Mouse (Mus musculus) liver, embryonic 11.5 days (tissue): ENCODE data around the gene Sun1. TPM values are rescaled to one million over a fixed set of nuclear protein-coding genes. Genes with fewer than 3 reads are reported as not detected.
A peak's percentile ranks its signal among the peaks of the same experiment; 100 is the strongest.

Source experiments
- ATAC-seq: fragments of 200-750 bp; cut with Nextera tagmentation; replicated peaks from 2 replicates; pipeline ENCODE4 v1.8.0; 2017; ENCODE audit warnings: moderate number of reproducible peaks, mild to moderate bottlenecking, moderate TSS enrichment, moderate library complexity; ENCODE audit not compliant: low FRiP score
- DNase-seq: peaks from one replicate; pipeline ENCODE4 v3.0.0-alpha.2; 2017; ENCODE audit warnings: low spot score
- H3K27ac ChIP-seq: fragments of 300-500 bp; sonication (generic); 2 replicates; pipeline ENCODE4 v1.5.1; 2014; ENCODE audit warnings: mild to moderate bottlenecking, low read depth, low read length, control low read depth
- H3K27me3 ChIP-seq: fragments of 300-500 bp; sonication (generic); replicated peaks from 2 replicates; pipeline ENCODE4 v1.6.1; 2014; ENCODE audit warnings: low read length, mixed read lengths; ENCODE audit not compliant: control insufficient read depth, insufficient read depth
- H3K36me3 ChIP-seq: fragments of 300-500 bp; sonication (generic); 2 replicates; pipeline ENCODE4 v1.6.1; 2014; ENCODE audit warnings: mild to moderate bottlenecking, low read length, moderate library complexity, mixed read lengths; ENCODE audit not compliant: control insufficient read depth, insufficient read depth
- H3K4me1 ChIP-seq: fragments of 300-500 bp; sonication (generic); replicated peaks from 2 replicates; pipeline ENCODE4 v1.6.1; 2014; ENCODE audit warnings: low read length, mixed read lengths; ENCODE audit not compliant: control insufficient read depth, insufficient read depth
- H3K4me2 ChIP-seq: fragments of 300-500 bp; sonication (generic); 2 replicates; pipeline ENCODE4 v1.6.1; 2014; ENCODE audit warnings: mild to moderate bottlenecking, control low read depth, moderate library complexity
- H3K4me3 ChIP-seq: fragments of 300-500 bp; sonication (generic); 2 replicates; pipeline ENCODE4 v1.5.1; 2014; ENCODE audit warnings: low read depth, low read length, control low read depth
- H3K9ac ChIP-seq: fragments of 300-500 bp; sonication (generic); 2 replicates; pipeline ENCODE4 v1.6.1; 2014; ENCODE audit warnings: low read depth, low read length, control low read depth
- H3K9me3 ChIP-seq: fragments of 300-500 bp; sonication (generic); 2 replicates; pipeline ENCODE4 v1.6.1; 2016; ENCODE audit warnings: low read length, inconsistent platforms, mixed read lengths; ENCODE audit not compliant: control insufficient read depth
- WGBS: fragments of 180-500 bp; shearing (Covaris S2); extraction: QIAGEN DNeasy Blood & Tissue Kit; methylation state at CpG from one replicate; pipeline ENCODE4 v1.1.7; 2014; 5-methylcytosine and 5-hydroxymethylcytosine counted together
- polyA plus RNA-seq: library from polyadenylated mRNA; unstranded; fragments of >200 nt; fragmentation: Nextera tagmentation; extraction: Ambion mirVana; gene quantifications from 2 replicates; pipeline ENCODE4 v1.2.1, GENCODE M21; 2014

The Sun1 gene
- polyA plus RNA-seq, 1 experiment from 2014 or later, result 46.0 TPM

DNA sequence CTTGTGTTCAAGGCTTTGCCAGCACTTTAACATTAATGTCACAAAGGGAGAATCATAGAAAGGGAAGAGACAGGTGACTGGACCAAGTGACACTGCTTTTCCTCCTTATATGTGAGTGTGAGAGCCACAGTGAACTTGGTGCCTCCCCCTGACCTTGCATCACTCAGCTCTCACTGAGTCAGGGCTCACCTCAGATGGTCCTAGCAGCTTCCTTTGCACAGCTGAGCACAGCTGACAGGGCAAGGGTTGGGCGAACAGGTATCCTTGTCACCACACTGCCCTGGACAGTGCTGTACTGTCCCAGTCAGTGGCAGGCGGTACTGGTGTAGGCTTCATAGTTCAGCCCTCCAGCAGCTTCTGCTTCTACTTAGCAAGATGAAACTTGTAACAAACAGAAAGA lies 27.2 kb downstream of the Sun1 start:
- Histone ChIP-seq H3K27ac (no peak overlapping the region), H3K4me2 (no peak overlapping the region), H3K27me3 (no peaks in the 10 kb centered on the region), H3K36me3 (peaks cover 49% of the 10 kb centered on the region), H3K9ac (no peak overlapping the region), H3K4me3 (no peak overlapping the region), H3K4me1 (no peaks in the 10 kb centered on the region), H3K9me3 (no peaks in the 10 kb centered on the region)
- DNase-seq (no peak), ATAC-seq (no peak; the same call in 1 of the 2 replicates)
- 96% methylated on average over 2 of the region's 2 CpGs for WGBS

DNA sequence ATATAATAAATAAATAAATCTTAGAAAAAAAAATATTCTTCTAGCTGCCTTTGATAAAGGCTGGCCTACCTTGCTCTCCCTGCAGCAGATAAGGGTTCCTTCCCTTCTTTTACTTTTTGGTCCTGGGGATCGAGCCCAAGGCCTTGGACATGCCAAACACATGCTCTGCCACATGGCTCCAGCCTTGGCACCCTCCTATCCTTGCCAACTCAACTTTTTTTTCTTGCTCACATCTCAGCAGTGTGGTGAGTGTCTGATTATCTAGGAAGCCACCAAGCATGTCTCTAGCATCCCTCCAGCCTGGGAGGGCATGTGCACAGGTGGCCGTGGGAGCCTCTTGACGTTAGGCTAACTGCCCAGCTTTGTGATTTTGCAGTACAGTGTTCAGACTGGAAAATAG lies 27.9 kb downstream of the Sun1 start:
- DNase-seq (no peak), ATAC-seq (no peak)
- Histone ChIP-seq H3K4me3 (no peak overlapping the region), H3K4me1 (no peaks in the 10 kb centered on the region), H3K36me3 (peaks cover 48% of the 10 kb centered on the region), H3K9me3 (no peaks in the 10 kb centered on the region), H3K27me3 (no peaks in the 10 kb centered on the region), H3K9ac (no peak overlapping the region), H3K27ac (no peak overlapping the region), H3K4me2 (no peak overlapping the region)
- WGBS, result 97% methylated on average over 3 of the region's 3 CpGs

DNA sequence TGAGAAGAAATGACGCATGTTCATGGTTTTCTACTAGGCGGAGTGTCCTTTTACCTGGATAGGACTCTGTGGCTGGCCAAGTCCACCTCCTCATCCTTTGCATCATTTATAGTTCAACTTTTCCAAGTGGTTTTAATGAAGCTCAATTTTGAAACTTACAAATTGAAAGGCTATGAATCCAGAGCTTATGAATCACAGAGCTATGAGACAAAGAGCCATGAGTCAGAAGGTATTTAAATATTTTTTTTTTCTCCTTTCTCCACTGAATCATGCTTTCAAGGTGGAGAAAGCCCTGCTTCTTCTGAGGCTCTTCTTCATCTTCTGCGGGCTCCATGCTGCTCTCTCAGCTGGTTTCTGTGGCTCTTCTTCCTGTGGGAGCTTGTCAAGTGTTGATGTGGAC lies 29.3 kb downstream of the Sun1 start:
- no peak overlapping the region for H3K27ac ChIP-seq
- WGBS, result 91% methylated on average over 3 of the region's 3 CpGs
- DNase-seq (no peak), ATAC-seq (no peak)
- H3K27me3 ChIP-seq, result no peaks in the 10 kb centered on the region
- H3K4me2 ChIP-seq, result no peak overlapping the region
- peaks cover 49% of the 10 kb centered on the region for H3K36me3 ChIP-seq
- no peak overlapping the region for H3K9ac ChIP-seq
- H3K9me3 ChIP-seq, result no peaks in the 10 kb centered on the region
- no peaks in the 10 kb centered on the region for H3K4me1 ChIP-seq
- H3K4me3 ChIP-seq, result no peak overlapping the region

DNA sequence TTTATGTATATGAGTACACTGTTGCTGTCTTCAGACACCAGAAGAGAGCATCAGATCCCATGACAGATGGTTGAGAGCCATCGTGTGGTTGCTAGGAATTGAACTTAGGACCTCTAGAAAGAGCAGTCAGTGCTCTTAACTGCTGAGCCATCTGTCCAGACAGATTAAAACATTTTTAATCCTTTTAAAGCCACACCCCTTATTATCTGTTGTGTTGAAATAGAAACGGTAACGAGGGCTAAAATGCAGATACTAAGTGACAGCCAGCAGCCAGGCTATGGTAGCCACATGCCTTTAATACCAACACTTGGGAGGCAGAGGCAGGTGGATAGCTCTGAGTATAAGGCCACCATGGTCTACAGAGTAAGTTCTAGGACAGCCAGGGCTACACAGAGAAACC lies 31.6 kb downstream of the Sun1 start:
- DNase-seq, result no peak
- WGBS, result 74% methylated on average over 3 of the region's 3 CpGs

DNA sequence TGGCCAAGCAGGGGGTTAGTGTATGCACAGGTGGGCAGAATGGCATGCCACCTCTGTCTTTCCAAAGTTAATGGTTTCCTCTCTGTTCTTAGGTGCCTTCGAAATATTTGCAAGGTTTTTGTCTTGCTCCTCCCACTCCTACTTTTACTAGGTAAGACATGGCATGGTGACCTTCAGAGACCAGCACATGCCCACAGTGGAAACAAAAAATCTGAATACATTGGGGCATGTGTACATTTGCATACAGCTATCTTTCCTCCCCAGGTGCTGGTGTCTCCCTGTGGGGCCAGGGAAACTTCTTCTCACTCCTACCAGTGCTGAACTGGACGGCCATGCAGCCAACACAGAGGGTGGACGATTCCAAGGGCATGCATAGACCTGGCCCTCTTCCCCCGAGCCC lies 34.0 kb downstream of the Sun1 start:
- H3K9me3 ChIP-seq, result no peaks in the 10 kb centered on the region

More for the DNA sequence above, 31.6 kb downstream of the Sun1 start:
- no peaks in the 10 kb centered on the region for H3K27me3 ChIP-seq
- H3K9me3 ChIP-seq, result no peaks in the 10 kb centered on the region
- H3K27ac ChIP-seq, result no peak overlapping the region
- no peak overlapping the region for H3K4me3 ChIP-seq
- no peak overlapping the region for H3K9ac ChIP-seq
- no peak for ATAC-seq
- H3K4me2 ChIP-seq, result no peak overlapping the region
- H3K36me3 ChIP-seq, result peaks cover 55% of the 10 kb centered on the region
- H3K4me1 ChIP-seq, result no peaks in the 10 kb centered on the region

DNA sequence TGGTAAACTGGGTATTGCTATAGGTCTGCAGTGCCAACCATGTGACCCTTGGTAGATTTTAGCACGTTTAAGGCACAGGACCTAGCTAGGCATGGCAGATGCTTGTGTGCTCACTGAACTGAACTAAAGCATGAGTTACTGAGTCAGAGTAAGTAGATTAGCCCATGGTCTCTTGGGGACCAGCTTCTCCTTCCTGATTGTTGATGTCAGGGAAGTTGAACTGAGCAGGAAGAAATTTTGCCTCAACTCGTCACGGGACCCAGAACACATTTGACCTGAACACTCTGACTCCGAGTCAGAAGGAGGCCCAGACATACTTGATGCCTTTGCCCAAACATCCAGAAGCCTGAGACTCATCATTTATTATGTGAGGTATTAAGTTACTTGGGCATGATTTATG lies 37.0 kb downstream of the Sun1 start:
- H3K27ac ChIP-seq, result no peak overlapping the region
- H3K4me3 ChIP-seq, result no peak overlapping the region
- no peak overlapping the region for H3K4me2 ChIP-seq
- 90% methylated on average over 4 of the region's 4 CpGs for WGBS
- no peaks in the 10 kb centered on the region for H3K4me1 ChIP-seq
- no peak overlapping the region for H3K9ac ChIP-seq
- no peaks in the 10 kb centered on the region for H3K27me3 ChIP-seq
- H3K36me3 ChIP-seq, result peaks cover 72% of the 10 kb centered on the region
- no peak for ATAC-seq
- no peaks in the 10 kb centered on the region for H3K9me3 ChIP-seq
- no peak for DNase-seq

More for the DNA sequence above, 34.0 kb downstream of the Sun1 start:
- H3K4me1 ChIP-seq, result no peaks in the 10 kb centered on the region
- H3K27ac ChIP-seq, result no peak overlapping the region
- no peak overlapping the region for H3K4me3 ChIP-seq
- H3K36me3 ChIP-seq, result peaks cover 62% of the 10 kb centered on the region
- DNase-seq, result no peak
- no peaks in the 10 kb centered on the region for H3K27me3 ChIP-seq
- ATAC-seq, result no peak
- H3K9ac ChIP-seq, result no peak overlapping the region
- H3K4me2 ChIP-seq, result no peak overlapping the region
- 93% methylated on average over 4 of the region's 4 CpGs for WGBS

DNA sequence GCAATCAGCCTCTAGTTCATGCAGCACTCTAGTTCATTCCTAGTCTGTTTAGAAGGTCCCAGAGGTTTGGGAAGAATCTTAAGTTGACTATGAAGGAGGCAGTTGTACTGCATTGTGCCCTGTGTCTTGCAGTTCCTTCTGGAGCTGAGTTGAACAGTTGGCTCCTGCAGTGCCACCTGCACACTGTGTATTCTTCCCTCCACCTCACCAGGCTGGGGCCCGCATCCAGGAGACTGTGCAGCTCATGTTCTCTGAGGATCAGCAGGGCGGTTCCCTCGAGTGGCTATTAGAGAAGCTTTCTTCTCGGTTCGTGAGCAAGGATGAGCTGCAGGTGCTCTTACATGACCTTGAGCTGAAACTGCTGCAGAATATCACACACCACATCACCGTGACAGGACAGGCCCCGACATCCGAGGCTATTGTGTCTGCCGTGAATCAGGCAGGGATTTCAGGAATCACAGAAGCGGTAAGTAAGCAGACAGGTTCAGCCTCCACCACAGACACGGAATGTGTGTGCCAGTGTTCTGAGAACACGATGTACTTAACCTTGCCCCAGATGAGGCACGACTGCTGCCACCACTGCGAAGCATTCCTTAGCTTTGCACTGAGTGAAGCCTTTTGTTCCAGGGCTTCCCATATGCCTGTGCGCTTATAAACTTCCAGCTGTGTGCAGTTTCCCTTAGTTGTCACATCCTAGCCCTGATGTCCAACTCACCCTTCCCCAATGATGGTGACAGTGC lies 40.8 kb downstream of the Sun1 start:
- no peak overlapping the region for H3K27ac ChIP-seq
- H3K4me3 ChIP-seq, result no peak overlapping the region
- DNase-seq (no peak), ATAC-seq (no peak)
- H3K4me2 ChIP-seq, result no peak overlapping the region
- H3K4me1 ChIP-seq, result no peaks in the 10 kb centered on the region
- no peak overlapping the region for H3K9ac ChIP-seq
- H3K9me3 ChIP-seq, result no peaks in the 10 kb centered on the region
- H3K36me3 ChIP-seq, result peaks cover 65% of the 10 kb centered on the region
- 94% methylated on average over 15 of the region's 15 CpGs for WGBS
- no peaks in the 10 kb centered on the region for H3K27me3 ChIP-seq

DNA sequence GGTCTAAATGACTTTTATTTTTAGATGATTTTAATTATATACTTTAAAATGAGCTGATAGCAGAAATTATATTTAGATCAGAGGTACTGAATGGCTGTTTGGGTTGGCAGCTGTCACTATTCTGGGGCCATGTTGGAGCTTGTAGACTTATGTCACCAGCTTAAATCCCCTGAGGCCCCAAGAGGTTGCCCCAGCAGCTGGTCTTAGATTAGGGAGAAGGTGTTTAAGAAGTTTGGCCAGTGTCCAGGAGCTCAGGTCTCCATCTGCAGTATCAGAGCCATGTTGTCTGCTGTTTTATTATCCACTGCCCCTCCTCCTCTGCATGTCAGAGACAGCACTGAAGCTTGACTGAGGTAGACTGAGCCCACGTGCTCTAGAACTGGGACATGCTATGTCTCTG lies 42.9 kb downstream of the Sun1 start:
- no peak overlapping the region for H3K9ac ChIP-seq
- peaks cover 10% of the 10 kb centered on the region; the same call in 1 of the 2 replicates for H3K4me1 ChIP-seq
- 92% methylated on average over 1 of the region's 1 CpGs for WGBS
- ATAC-seq (no peak), DNase-seq (no peak)
- no peak overlapping the region for H3K27ac ChIP-seq
- peaks cover 64% of the 10 kb centered on the region for H3K36me3 ChIP-seq
- no peaks in the 10 kb centered on the region for H3K9me3 ChIP-seq
- no peaks in the 10 kb centered on the region for H3K27me3 ChIP-seq
- no peak overlapping the region for H3K4me3 ChIP-seq
- H3K4me2 ChIP-seq, result no peak overlapping the region

DNA sequence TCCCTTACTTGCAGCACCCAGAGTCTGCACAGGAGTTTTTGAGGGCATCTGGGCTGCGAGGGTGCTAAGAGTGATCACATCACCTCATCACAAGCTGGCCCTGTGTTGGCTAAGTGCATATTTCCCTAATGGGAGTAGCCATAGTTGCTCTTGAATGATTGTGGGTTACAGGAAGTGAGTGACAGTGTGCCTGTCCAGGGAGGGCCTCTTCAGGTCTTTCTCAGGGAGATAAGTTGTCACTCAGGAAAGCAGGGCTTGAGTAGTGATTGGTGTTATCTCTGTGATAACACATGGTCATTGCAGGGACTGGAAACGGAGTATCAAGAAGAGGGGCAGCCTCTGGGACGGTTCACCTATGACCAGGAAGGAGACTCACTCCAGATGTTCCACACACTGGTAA lies 47.3 kb downstream of the Sun1 start:
- ATAC-seq (no peak), DNase-seq (no peak)
- Histone ChIP-seq H3K27me3 (no peaks in the 10 kb centered on the region), H3K4me1 (peaks cover 18% of the 10 kb centered on the region), H3K9me3 (no peaks in the 10 kb centered on the region), H3K9ac (no peak overlapping the region), H3K4me2 (no peak overlapping the region), H3K27ac (0 out of 2 replicates have a peak overlapping the region, but pooled peaks have one; percentile 26), H3K36me3 (peaks cover 44% of the 10 kb centered on the region), H3K4me3 (no peak overlapping the region)
- WGBS, result 51% methylated on average over 3 of the region's 3 CpGs
